Mouse (Mus musculus): Measurements from ENCODE around the gene Gm4787.
"Not testable (repeated sequence)": the region's sequence is repeated elsewhere in the genome, so short reads cannot be mapped to it uniquely, and the experiment has no call there.

Gene Gm4787

DNA sequence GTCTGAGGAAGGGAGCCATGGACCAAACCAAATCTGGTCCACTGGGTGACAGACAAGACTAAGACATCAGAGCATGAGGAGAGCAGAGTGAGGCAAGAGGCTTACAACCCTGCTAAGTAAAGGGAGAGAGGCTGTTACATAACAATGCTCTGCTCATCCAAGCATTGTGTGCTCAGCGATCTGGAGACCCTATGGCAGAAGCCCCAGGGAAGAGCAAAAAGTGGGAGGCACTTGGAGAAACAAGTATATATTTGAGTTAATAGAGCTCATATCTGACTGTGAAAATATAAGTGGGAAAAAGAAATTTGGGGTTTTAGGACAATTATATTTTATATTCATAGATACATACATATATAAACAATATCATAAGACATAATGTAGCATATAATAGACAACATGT, at the start of gene Gm4787:
Gene Gm4787, minus strand, starts transcription at position 101 of the 400 bp plus-strand sequence.
- DNase-seq (ENCODE audit: extremely low spot score, low spot score), result not testable (repeated sequence)

DNA sequence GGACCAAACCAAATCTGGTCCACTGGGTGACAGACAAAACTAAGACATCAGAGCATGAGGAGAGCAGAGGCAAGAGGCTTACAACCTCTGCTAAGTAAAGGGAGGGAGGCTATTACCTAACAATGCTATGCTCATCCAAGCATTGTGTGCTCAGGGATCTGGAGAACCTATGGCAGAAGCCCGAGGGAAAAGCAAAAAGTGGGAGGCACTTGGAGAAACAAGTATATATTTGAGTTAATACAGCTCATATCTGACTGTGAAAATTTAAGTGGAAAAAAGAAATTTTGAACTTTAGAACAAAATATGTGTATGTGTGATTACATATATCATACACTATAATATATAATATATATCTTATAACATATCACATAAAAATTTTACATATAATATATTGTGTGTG, 42.6 kb upstream of the Gm4787 start, which contains the start of gene Adam4:
Gene Adam4, minus strand, starts transcription at position 101 of the 400 bp plus-strand sequence.
- DNase-seq (ENCODE audit: extremely low spot score, low spot score), result no peak

- DNase-seq (ENCODE audit: extremely low spot score, low spot score), result no peak
These were observed 33.9 kb upstream of the Gm4787 start for GRCm38 (mm10) chr12:81413211-81413610.

GRCm38 (mm10) chr12:81408966-81409365, 29.7 kb upstream of the Gm4787 start:
- no peak for DNase-seq (ENCODE audit: extremely low spot score, low spot score)

- peak; percentile 40 for DNase-seq (ENCODE audit: extremely low spot score, low spot score)
These were observed 22.9 kb upstream of the Gm4787 start for GRCm38 (mm10) chr12:81402187-81402586.

DNA sequence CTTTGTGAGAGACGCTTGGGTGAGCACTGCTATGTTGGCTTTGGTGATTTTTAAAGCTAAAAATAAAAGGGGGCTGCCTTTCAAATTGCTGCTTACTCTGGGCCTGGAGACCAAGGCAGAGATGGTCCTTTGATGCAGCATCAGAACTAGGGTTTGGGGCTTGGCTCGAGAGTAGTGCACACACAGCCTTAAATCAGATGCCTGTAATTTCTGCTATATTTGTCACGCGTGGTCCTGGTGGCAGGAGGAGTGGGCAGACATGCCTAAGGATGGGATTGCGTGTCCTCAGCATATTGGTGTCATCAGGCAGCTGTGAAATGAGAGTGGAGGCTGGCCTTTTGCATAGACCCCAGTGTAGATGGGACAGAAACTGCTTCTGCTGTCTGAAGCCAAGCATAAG, 45.4 kb downstream of the Gm4787 start:
- DNase-seq (ENCODE audit: extremely low spot score, low spot score), result no peak

GRCm38 (mm10) chr12:81332875-81333421, 46.3 kb downstream of the Gm4787 start, which contains the start of gene Slc8a3:
TSS of gene Slc8a3 (minus strand) at chr12:81333180.
- peak; percentile 73 for DNase-seq (ENCODE audit: extremely low spot score, low spot score)

DNA sequence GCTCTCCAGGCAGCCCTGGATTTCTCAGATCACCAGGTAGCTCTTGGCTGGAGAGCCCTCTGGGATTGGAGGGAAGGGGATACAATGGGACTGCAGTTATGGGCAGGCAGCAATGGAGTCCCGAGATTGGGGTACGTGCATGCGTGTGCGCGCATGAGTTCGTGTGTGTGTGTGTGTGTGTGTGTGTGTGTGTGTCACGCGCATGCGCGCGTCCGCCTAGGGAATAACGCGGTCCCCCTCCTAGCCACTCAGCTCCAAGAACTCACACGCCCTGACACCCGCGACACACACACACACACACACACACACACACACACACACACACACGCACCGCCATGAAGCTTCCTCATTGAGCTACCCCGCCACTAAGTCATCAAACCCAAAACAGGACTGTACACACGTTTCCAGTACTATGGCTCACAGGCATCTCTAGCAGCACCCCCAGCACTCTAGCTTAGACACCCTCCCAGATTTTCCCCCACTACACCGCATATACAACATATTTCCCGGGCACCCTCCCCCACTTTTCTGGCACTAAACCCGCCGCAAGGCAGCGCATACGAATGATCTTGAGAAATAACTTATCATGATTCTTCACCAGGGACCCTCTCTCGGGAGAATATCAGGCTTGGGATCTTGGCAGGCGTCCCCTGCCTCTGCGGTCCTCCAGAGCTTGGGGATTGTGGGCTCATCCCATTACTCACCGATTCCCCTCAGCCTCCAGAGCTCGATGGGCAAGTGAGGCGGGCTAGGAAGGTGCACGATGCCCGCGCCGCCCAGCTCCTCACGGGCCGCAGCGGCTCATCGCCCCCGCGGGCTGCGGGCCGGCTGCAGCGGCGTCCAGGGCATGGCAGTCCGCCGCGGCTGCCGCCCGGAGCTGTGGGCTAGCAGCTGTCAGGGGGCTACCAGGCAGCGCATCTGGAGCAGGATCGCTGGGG, 47.1 kb downstream of the Gm4787 start:
- peak; percentile 65 for DNase-seq (ENCODE audit: extremely low spot score, low spot score)

DNA sequence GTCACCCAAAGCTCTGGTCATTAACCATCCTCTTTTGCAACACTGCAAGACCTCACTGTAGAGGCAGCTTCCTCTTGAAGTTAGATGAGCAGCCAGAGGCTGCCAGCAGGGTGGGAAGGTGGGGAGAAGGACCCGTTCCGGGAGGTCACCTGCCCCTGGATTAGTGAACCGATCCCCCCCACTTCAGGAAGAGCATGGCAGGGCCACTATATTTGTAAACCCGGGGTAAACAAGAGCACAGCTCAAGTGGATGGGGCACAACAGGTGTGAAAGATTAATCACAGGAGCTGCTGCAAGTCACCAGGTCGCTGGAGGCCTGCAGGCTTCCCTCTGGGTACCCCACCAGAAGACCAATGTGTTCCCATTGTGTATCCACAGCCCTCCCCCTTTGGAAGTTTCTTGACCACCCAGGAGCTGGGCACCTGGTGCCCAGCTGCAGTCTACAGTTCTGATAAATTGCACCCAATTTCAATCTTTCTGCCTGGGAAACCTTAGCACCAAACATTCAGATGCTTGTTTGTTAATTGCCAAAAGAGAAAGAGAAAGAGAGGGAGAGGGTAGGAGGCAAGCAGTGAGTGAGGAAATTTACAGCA, 48.1 kb downstream of the Gm4787 start:
- DNase-seq (ENCODE audit: extremely low spot score, low spot score), result peak; percentile 16
